Mouse (Mus musculus): Measurements from ENCODE around the gene Inpp5b. TPM values are rescaled to one million over a fixed set of nuclear protein-coding genes. Genes with fewer than 3 reads are reported as not detected.

Inpp5b gene
- polyA plus RNA-seq (2012; rRNA removed), result 43.5 and 44.2 TPM in 2 replicates

GRCm38 (mm10) chr4:124741376-124742343 is at the start of gene Inpp5b:
Inpp5b (plus strand) TSS chr4:124741850.

GRCm38 (mm10) chr4:124693135-124693894 is 48.3 kb upstream of the Inpp5b start, which contains the start of gene Utp11:
Utp11 (minus strand) TSS chr4:124693600.

DNA sequence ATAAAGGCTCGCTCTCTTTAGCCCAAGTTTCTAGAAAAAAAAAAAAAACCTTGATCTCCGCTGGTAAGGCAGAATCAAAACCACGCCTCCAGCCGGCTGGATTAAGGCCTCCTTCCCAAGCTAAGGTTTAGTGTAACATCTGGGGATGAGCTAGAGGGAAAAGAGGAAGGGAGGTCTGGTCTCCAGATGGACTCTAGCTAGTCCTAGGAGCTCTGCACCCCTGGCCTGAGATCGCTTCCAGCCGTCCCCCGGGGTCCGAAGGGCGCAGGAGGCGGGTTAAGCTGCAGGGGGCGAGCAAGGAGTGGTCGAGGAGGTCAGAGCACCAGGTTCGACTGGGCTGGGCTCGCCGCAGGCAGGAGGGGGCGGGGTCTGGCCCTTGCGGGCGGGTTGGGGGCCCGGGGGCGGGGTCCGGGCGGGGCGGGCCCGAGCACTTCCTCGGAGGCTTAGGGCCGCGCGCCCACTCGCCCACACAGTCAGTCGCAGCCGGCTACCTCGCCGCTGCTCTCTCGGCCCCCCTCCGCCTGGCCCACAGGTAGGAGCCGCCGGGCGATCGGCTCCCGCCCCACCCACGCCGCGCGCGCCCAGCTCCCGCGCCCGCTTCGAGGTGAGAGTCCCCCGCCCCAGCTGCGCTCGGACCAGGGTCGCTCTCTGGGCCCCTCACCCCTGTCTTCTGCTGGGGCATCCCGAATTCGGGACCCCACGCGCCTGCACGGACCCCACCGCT is 41.2 kb upstream of the Inpp5b start, which contains the start of gene Fhl3:
Gene Fhl3, plus strand, starts transcription at position 454 of the 724 bp plus-strand sequence.

GRCm38 (mm10) chr4:124714545-124715481 is 26.8 kb upstream of the Inpp5b start, which contains the start of gene Sf3a3:
Sf3a3 (plus strand) TSS chr4:124714776.

GRCm38 (mm10) chr4:124801552-124802308 is 60.1 kb downstream of the Inpp5b start, which contains the start of gene Mtf1:
Mtf1 (plus strand) TSS chr4:124802104.

DNA sequence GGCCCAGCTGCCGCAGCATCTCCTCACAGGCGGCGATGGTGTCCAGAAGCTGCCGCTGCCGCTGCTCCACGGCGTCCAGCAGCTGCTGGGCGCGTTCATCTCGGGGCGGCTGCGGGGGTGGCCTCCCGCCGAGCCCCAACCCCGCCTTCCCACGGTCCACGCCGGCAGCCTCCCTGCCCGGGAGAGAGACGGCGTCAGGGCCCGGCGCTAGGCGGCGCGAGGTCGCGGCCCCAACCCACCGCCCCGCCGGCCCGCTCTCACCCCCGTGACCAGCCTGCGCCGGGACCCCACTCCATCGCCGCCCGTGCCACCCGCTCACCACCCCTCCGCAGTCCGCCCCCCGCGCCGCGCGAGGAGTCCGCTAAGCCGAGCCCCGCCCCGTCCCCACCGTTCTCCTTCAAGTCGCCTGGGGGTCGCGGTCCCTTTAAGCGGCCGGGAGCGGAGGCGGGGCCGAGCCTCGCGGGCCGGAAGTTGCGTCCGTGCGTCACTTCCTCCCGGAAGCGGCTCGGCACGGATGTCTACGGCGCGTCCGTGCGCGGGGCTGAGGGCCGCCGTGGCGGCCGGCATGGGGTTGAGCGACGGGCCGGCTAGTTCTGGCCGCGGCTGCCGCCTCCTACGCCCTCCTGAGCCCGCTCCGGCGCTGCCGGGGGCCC is 108.7 kb downstream of the Inpp5b start, which contains the start of gene Yrdc:
Gene Yrdc, plus strand, starts transcription at position 419 of the 653 bp plus-strand sequence.

Other genes starting within 250 kb of the Inpp5b start
- 0.21 TPM in 1 of 2 replicates, not detected in the other for gene 3100002H09Rik, start 131.0 kb upstream of the Inpp5b start, polyA plus RNA-seq (2012; rRNA removed)
- gene Pou3f1, start 85.0 kb upstream of the Inpp5b start, polyA plus RNA-seq (2012; rRNA removed), result 16.5 and 23.7 TPM in 2 replicates
- gene Utp11, start 48.2 kb upstream of the Inpp5b start, polyA plus RNA-seq (2012; rRNA removed), result 27.2 and 28.5 TPM in 2 replicates
- gene Fhl3, start 41.1 kb upstream of the Inpp5b start, polyA plus RNA-seq (2012; rRNA removed), result 2.5 and 2.8 TPM in 2 replicates
- gene Sf3a3, start 27.1 kb upstream of the Inpp5b start, polyA plus RNA-seq (2012; rRNA removed), result 56.8 and 57.2 TPM in 2 replicates
- 10.0 TPM in 2 replicates for gene Mtf1, start 60.3 kb downstream of the Inpp5b start, polyA plus RNA-seq (2012; rRNA removed)
- gene Yrdc, start 108.8 kb downstream of the Inpp5b start, polyA plus RNA-seq (2012; rRNA removed), result 60.2 and 62.9 TPM in 2 replicates
- 91.0 and 99.3 TPM in 2 replicates for gene 1110065P20Rik, start 109.3 kb downstream of the Inpp5b start, polyA plus RNA-seq (2012; rRNA removed)
- gene Maneal, start 120.3 kb downstream of the Inpp5b start, polyA plus RNA-seq (2012; rRNA removed), result 54.8 and 55.1 TPM in 2 replicates
- gene Epha10, start 139.0 kb downstream of the Inpp5b start, polyA plus RNA-seq (2012; rRNA removed), result 26.8 and 30.2 TPM in 2 replicates
- 21.3 and 23.1 TPM in 2 replicates for gene 9930104L06Rik, start 195.2 kb downstream of the Inpp5b start, polyA plus RNA-seq (2012; rRNA removed)
- 12.1 and 12.6 TPM in 2 replicates for gene Cdca8, start 197.5 kb downstream of the Inpp5b start, polyA plus RNA-seq (2012; rRNA removed)
- gene Rspo1, start 244.6 kb downstream of the Inpp5b start, polyA plus RNA-seq (2012; rRNA removed), result 1.1 and 1.9 TPM in 2 replicates